Mouse (Mus musculus) midbrain, embryonic 16.5 days (tissue): Measurements from ENCODE around the gene Zscan2. TPM values are rescaled to one million over a fixed set of nuclear protein-coding genes. Genes with fewer than 3 reads are reported as not detected.

ENCODE experiments used
- ATAC-seq: fragments of 200-750 bp; cut with Nextera tagmentation; 2 replicates; pipeline ENCODE4 v1.8.0; 2017; ENCODE audit warnings: moderate TSS enrichment
- H3K27ac ChIP-seq: fragments of 300-500 bp; sonication (generic); 2 replicates; pipeline ENCODE4 v1.5.1; 2014; ENCODE audit warnings: mild to moderate bottlenecking, low read length, mixed read lengths
- H3K27me3 ChIP-seq: fragments of 300-500 bp; sonication (generic); 2 replicates; pipeline ENCODE4 v1.6.1; 2014; ENCODE audit warnings: low read depth, low read length, mixed read lengths; ENCODE audit not compliant: control insufficient read depth, insufficient read depth
- H3K36me3 ChIP-seq: fragments of 300-500 bp; sonication (generic); 2 replicates; pipeline ENCODE4 v1.6.1; 2014; ENCODE audit warnings: mild to moderate bottlenecking, low read length, moderate library complexity, mixed read lengths; ENCODE audit not compliant: control insufficient read depth, insufficient read depth
- H3K4me1 ChIP-seq: fragments of 300-500 bp; sonication (generic); 2 replicates; pipeline ENCODE4 v1.6.1; 2014; ENCODE audit warnings: mild to moderate bottlenecking, low read length, mixed read lengths; ENCODE audit not compliant: control insufficient read depth, insufficient read depth
- H3K4me2 ChIP-seq: fragments of 300-500 bp; sonication (generic); 2 replicates; pipeline ENCODE4 v1.6.1; 2014; ENCODE audit warnings: mild to moderate bottlenecking, low read length, mixed read lengths
- H3K4me3 ChIP-seq: fragments of 300-500 bp; sonication (generic); 2 replicates; pipeline ENCODE4 v1.5.1; 2014; ENCODE audit warnings: low read depth, mild to moderate bottlenecking, low read length, moderate library complexity, mixed read lengths
- H3K9ac ChIP-seq: fragments of 300-500 bp; sonication (generic); 2 replicates; pipeline ENCODE4 v1.6.1; 2014; ENCODE audit warnings: low read depth, low read length, mixed read lengths
- H3K9me3 ChIP-seq: fragments of 300-500 bp; sonication (generic); replicated peaks from 2 replicates; pipeline ENCODE4 v1.6.1; 2014; ENCODE audit warnings: mild to moderate bottlenecking, low read length, mixed read lengths; ENCODE audit not compliant: control insufficient read depth, poor library complexity, severe bottlenecking
- WGBS: fragments of 180-500 bp; shearing (Covaris S2); extraction: QIAGEN DNeasy Blood & Tissue Kit; methylation state at CpG from one replicate; pipeline ENCODE4 v1.1.7; 2014; 5-methylcytosine and 5-hydroxymethylcytosine counted together
- polyA plus RNA-seq: library from polyadenylated mRNA; unstranded; fragments of >200 nt; fragmentation: Nextera tagmentation; extraction: Ambion mirVana; gene quantifications from 2 replicates; pipeline ENCODE4 v1.2.1, GENCODE M21; 2015

Gene Zscan2
- polyA plus RNA-seq, 1 experiment from 2014 or later: 4.0 TPM

GRCm38 (mm10) chr7:80864151-80864550 lies 3.4 kb downstream of the Zscan2 start:
- H3K36me3 ChIP-seq: peaks cover 19% of the 10 kb centered on the region
- peaks cover 36% of the 10 kb centered on the region for H3K4me1 ChIP-seq
- WGBS: 65% methylated on average over 1 of the region's 1 CpGs
- peak overlapping the region; percentile 68; the same call in 1 of the 2 replicates for H3K4me2 ChIP-seq
- no peak overlapping the region for H3K4me3 ChIP-seq
- no peak for ATAC-seq
- H3K9me3 ChIP-seq: no peaks in the 10 kb centered on the region
- H3K27ac ChIP-seq: no peak overlapping the region
- no peaks in the 10 kb centered on the region for H3K27me3 ChIP-seq
- H3K9ac ChIP-seq: no peak overlapping the region

- H3K4me2 ChIP-seq: no peak overlapping the region
- H3K9ac ChIP-seq: no peak overlapping the region
- WGBS: 87% methylated on average over 8 of the region's 8 CpGs
- no peaks in the 10 kb centered on the region for H3K9me3 ChIP-seq
- H3K27ac ChIP-seq: no peak overlapping the region
- no peaks in the 10 kb centered on the region for H3K27me3 ChIP-seq
- H3K4me1 ChIP-seq: peaks cover 36% of the 10 kb centered on the region
- no peak for ATAC-seq
- H3K4me3 ChIP-seq: no peak overlapping the region
- H3K36me3 ChIP-seq: peaks cover 23% of the 10 kb centered on the region
Observed at GRCm38 (mm10) chr7:80864831-80865230, 4.1 kb downstream of the Zscan2 start.

- no peak for ATAC-seq
- Histone ChIP-seq H3K27me3 (no peaks in the 10 kb centered on the region), H3K9me3 (no peaks in the 10 kb centered on the region), H3K9ac (no peak overlapping the region), H3K4me1 (peaks cover 33% of the 10 kb centered on the region), H3K27ac (no peak overlapping the region), H3K4me2 (no peak overlapping the region), H3K36me3 (peaks cover 26% of the 10 kb centered on the region), H3K4me3 (no peak overlapping the region)
- WGBS: 92% methylated on average over 7 of the region's 7 CpGs
Observed at GRCm38 (mm10) chr7:80865521-80865920, 4.8 kb downstream of the Zscan2 start.

- 87% methylated on average over 7 of the region's 7 CpGs for WGBS
- no peak overlapping the region for H3K27ac ChIP-seq
- peaks cover 31% of the 10 kb centered on the region for H3K4me1 ChIP-seq
- H3K27me3 ChIP-seq: no peaks in the 10 kb centered on the region
- H3K4me2 ChIP-seq: no peak overlapping the region
- H3K36me3 ChIP-seq: peaks cover 31% of the 10 kb centered on the region
- H3K9me3 ChIP-seq: no peaks in the 10 kb centered on the region
- H3K9ac ChIP-seq: no peak overlapping the region
- no peak for ATAC-seq
- no peak overlapping the region for H3K4me3 ChIP-seq
Observed at GRCm38 (mm10) chr7:80866514-80867147, 5.9 kb downstream of the Zscan2 start.

- 90% methylated on average over 2 of the region's 2 CpGs for WGBS
- H3K36me3 ChIP-seq: peaks cover 38% of the 10 kb centered on the region
Observed at GRCm38 (mm10) chr7:80868686-80869085, 8.0 kb downstream of the Zscan2 start.

GRCm38 (mm10) chr7:80873038-80873437 lies 12.3 kb downstream of the Zscan2 start:
- H3K4me1 ChIP-seq: no peaks in the 10 kb centered on the region
- no peak overlapping the region for H3K4me2 ChIP-seq
- no peak overlapping the region for H3K9ac ChIP-seq
- H3K4me3 ChIP-seq: no peak overlapping the region
- H3K36me3 ChIP-seq: peaks cover 26% of the 10 kb centered on the region
- H3K9me3 ChIP-seq: no peaks in the 10 kb centered on the region
- WGBS: 92% methylated on average over 5 of the region's 5 CpGs
- H3K27ac ChIP-seq: no peak overlapping the region
- H3K27me3 ChIP-seq: no peaks in the 10 kb centered on the region
- ATAC-seq: no peak

More at GRCm38 (mm10) chr7:80868686-80869085, 8.0 kb downstream of the Zscan2 start:
- Histone ChIP-seq H3K4me2 (no peak overlapping the region), H3K27ac (no peak overlapping the region), H3K9me3 (no peaks in the 10 kb centered on the region), H3K4me3 (no peak overlapping the region), H3K27me3 (no peaks in the 10 kb centered on the region), H3K9ac (no peak overlapping the region), H3K4me1 (peaks cover 12% of the 10 kb centered on the region)
- ATAC-seq: no peak

- Histone ChIP-seq H3K27ac (no peak overlapping the region), H3K9ac (no peak overlapping the region), H3K4me2 (no peak overlapping the region), H3K4me3 (no peak overlapping the region), H3K36me3 (peaks cover 22% of the 10 kb centered on the region), H3K27me3 (no peaks in the 10 kb centered on the region), H3K9me3 (no peaks in the 10 kb centered on the region), H3K4me1 (no peaks in the 10 kb centered on the region)
- WGBS: 92% methylated on average over 2 of the region's 2 CpGs
- ATAC-seq: no peak
Observed at GRCm38 (mm10) chr7:80873631-80874030, 12.9 kb downstream of the Zscan2 start.

GRCm38 (mm10) chr7:80875727-80876126 lies 15.0 kb downstream of the Zscan2 start:
- H3K36me3 ChIP-seq: peaks cover 14% of the 10 kb centered on the region
- 29% methylated on average over 37 of the region's 37 CpGs for WGBS
- H3K4me1 ChIP-seq: no peaks in the 10 kb centered on the region
- no peak for ATAC-seq
- H3K4me3 ChIP-seq: no peak overlapping the region
- H3K9ac ChIP-seq: no peak overlapping the region
- no peak overlapping the region for H3K4me2 ChIP-seq
- H3K27me3 ChIP-seq: no peaks in the 10 kb centered on the region
- H3K27ac ChIP-seq: no peak overlapping the region
- H3K9me3 ChIP-seq: no peaks in the 10 kb centered on the region

GRCm38 (mm10) chr7:80882830-80883505 lies 22.2 kb downstream of the Zscan2 start:
- Histone ChIP-seq H3K9ac (peak overlapping the region; percentile 46; the same call in 1 of the 2 replicates), H3K4me3 (peak overlapping the region; percentile 26)

More at GRCm38 (mm10) chr7:80882830-80883505, 22.2 kb downstream of the Zscan2 start:
- no peaks in the 10 kb centered on the region for H3K36me3 ChIP-seq
- 23% methylated on average over 14 of the region's 14 CpGs for whole genome bisulfite sequencing
- ATAC-seq: peak; percentile 91
- H3K4me2 ChIP-seq: peak overlapping the region; percentile 59
- H3K4me1 ChIP-seq: no peaks in the 10 kb centered on the region
- no peaks in the 10 kb centered on the region for H3K9me3 ChIP-seq
- H3K27ac ChIP-seq: no peak overlapping the region
- H3K27me3 ChIP-seq: no peaks in the 10 kb centered on the region
